Mouse (Mus musculus): ENCODE measurements around the gene Lrp5.

DNA sequence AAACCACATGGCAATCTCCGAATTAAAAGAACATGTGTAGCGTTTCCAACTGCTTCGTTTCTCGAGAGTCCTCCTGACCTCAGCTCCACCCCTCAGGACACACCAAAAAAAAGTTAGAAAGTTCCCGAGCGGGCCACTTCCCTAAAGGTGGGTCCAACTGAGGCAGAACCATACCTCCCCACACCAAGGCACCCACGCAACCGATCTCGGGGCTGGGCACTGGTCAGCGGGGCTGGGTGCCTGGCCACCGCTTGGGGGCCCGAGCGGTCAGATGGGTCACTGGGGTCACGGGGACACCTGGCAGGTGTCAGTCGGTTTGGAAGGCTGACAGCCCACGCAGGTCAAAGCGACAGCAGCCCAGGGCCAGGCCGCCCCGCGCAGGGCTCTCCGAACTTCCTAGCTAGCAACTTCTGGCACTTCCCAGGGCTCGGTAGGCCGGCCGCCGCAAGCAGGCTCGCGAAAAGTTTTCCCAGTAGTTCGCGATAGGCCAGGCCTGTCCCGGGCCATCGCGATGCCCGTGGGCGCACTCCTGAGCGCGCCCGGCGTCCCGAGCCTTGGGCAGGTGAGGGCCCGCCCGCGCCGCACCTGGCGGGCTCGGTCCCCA lies 651 bp downstream of the Lrp5 start:
- TF ChIP-seq CTCF (IDR thresholded peaks at IDR 0.05; ENCODE audit: low read depth) (no peak), EP300 (IDR thresholded peaks at IDR 0.05; ENCODE audit: low read depth) (no peak)
